Mouse (Mus musculus) left cerebral cortex, adult 2 months (tissue): ENCODE data around the gene Asb5. TPM values are rescaled to one million over a fixed set of nuclear protein-coding genes. Genes with fewer than 3 reads are reported as not detected.
A peak's percentile ranks its signal among the peaks of the same experiment; 100 is the strongest.
"Not testable (repeated sequence)": the region's sequence is repeated elsewhere in the genome, so short reads cannot be mapped to it uniquely, and the experiment has no call there.

Experiments used
- DNase-seq, 2 experiments: peaks; one replicate each; pipeline ENCODE4 v3.0.0; 2021 to 2022; ENCODE audit warnings: low spot score in 2 of 2, mixed read lengths in 1 of 2; ENCODE audit errors: extremely low spot score in 1 of 2
- H3K27ac ChIP-seq: fragments of 200-600 bp; 2 replicates; pipeline ENCODE4 v1.8.1; 2022
- H3K4me3 ChIP-seq: fragments of 200-600 bp; 2 replicates; pipeline ENCODE4 v1.8.1; 2022
- CTCF ChIP-seq: fragments of 200-600 bp; IDR thresholded peaks from 2 replicates; pipeline ENCODE4 v1.8.1; 2022; ENCODE audit warnings: antibody characterized with exemption, mild to moderate bottlenecking, moderate library complexity
- intact Hi-C: fragments of 180-260 bp; cut with DNase I; formaldehyde crosslinking; loops from one replicate; pipeline ENCODE4 v1.15.1; 2025
- total RNA-seq, 2 experiments: library from RNA; stranded (reverse); gene quantifications; 2 replicates each; pipeline ENCODE4 v1.2.3; 2021

Gene Asb5
- total RNA-seq, 2 experiments from 2014 or later, result 1.9 to 2.0 TPM

DNA sequence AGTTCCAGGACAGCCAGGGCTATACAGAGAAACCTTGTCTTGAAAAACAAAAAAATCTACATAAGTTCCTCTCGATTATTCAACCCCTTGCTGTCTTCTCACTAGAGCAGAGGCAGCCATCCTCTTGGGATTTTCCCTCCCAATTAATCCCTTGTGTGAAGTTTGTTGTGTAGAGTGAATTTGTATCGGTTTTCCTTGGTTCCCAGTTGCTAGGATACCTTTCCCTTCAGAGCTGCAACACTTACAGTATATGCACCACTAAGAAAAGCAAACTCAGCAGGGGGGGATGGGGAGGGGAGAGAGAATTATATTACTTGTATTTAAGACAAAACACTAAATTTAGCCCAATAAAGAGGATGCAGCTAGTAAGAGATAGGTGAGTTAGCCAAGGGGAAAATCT lies 66.7 kb downstream of the Asb5 start:
- intact Hi-C loops, result no loop called here
- TF ChIP-seq CTCF, result no peak
- DNase-seq, result no peak
- H3K27ac ChIP-seq, result no peak overlapping the region; the same call in 1 of the 2 replicates
- no peak overlapping the region for H3K4me3 ChIP-seq

DNA sequence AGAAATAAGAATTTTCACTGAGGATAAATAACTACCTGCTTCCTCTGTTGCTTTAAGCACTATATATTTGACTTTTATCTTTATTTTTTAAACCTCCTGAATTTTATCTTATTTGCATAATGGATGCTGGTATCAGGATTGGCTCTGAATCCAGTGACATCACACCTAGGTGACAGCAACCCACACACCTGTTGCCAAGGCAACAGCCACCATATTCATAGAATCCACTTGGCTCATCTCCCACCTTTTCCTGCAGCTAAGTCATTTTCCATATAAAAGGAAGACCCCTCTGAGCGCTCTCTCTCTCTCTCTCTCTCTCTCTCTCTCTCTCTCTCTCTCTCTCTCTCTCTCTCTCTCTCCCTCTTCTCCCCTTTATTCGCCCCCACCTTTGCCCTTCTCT lies 67.6 kb downstream of the Asb5 start:
- intact Hi-C loops, result no loop called here
- no peak for DNase-seq

DNA sequence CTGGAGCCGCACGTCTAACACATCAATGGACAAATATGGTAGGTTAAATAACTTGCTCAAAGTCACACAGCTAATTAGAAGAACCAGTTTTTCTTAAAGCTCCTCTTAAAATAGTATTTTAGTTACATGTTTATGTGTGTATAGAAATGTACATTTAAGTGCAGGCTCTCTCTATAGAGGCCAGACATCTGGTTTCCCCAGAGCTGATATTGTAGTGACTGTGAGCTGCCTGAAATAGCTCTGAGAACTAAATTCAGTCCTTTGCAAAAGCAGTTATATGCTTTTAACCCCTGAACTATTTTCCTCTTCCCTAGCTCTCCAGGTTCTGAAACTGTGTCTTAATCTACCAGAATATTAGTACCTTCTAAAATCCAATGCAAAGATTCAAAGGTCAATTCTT lies 68.0 kb downstream of the Asb5 start:
- DNase-seq, result no peak
- H3K27ac ChIP-seq, result peak overlapping the region; percentile 67
- intact Hi-C loops, result no loop called here
- H3K4me3 ChIP-seq, result no peak overlapping the region
- TF ChIP-seq CTCF, result no peak

More for the DNA sequence above, 67.6 kb downstream of the Asb5 start:
- peak overlapping the region; percentile 67 for H3K27ac ChIP-seq
- no peak for TF ChIP-seq CTCF
- no peak overlapping the region for H3K4me3 ChIP-seq

DNA sequence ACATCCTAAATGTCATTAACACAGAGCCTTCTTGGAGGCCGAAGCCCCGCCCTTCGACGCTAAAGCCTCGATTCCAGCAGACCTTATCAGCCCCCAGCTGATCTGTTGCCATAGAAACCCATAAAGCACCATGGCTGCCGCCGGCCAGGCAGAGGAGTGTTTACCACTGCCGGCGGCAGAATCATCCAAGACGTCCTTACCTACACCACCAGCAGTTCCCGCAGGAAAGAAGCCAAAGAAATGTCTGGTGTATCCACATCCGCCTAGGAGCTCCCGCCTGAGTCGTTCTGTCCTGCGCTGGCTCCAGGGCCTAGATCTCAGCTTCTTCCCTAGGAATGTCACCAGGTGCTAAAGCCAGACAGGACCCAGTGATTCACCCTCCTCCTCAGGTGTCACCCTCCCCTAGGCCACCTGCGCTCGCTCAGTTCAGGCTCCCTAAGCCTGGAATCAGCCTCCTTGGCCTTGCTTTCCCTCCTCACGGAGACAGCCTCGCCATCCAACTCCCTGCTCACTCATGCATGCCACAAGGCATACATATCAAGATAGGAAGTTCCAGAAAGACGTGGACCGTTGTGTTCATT lies 71.4 kb downstream of the Asb5 start, which contains the start of gene Spata4:
Spata4 (plus strand) TSS at position 111 of the 581 bp plus-strand sequence.
- intact Hi-C loops, result loop anchor here (2.0 kb wide), 1 partner anchor 72 kb away; the partner anchor contains the start of genes Asb5 and Spcs3
- no peak for TF ChIP-seq CTCF
- peak within 1 kb of the TSS; percentile 26 for H3K4me3 ChIP-seq
- peak; percentile 35 to 44 for DNase-seq
- H3K27ac ChIP-seq, result peak within 1 kb of the TSS; percentile 48

DNA sequence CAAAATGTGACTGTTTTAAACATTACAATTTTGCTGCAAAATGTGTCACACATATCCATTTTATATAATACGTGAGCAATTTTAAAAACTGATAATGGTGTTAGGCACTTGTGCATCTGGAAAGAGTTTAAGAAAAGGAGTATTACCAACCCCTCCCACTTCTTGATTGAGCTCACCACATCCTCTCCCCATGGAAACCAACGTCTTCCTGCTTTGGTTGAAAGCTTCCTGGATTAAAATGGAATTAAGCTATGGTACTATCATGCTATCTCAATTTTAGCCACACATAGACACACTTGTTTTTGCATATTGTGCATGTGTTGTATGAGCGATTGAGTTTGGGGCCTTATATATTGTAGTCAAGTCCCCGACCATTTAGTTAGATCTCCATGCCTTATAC lies 74.1 kb downstream of the Asb5 start:
- TF ChIP-seq CTCF, result no peak
- no peak overlapping the region for H3K27ac ChIP-seq
- H3K4me3 ChIP-seq, result no peak overlapping the region
- intact Hi-C loops, result no loop called here
- no peak for DNase-seq

DNA sequence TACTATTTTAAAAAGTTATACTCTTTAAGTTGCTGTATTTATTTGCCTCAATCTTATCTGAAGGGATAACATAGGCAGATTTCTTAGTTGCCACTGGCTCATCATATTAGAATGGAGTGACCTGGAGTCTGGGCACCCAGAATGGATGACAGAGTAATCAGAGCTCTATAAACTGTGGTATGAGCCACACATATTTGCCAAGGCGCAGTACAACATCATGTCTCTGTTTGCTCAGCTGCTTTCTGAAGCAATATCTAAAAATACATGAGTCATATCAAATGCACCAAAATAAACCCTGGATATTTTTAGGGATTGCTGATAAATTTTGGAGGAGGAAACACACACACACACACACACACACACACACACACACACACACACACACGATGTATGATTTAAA lies 80.0 kb downstream of the Asb5 start:
- TF ChIP-seq CTCF, result no peak
- intact Hi-C loops, result no loop called here
- DNase-seq, result no peak
- H3K27ac ChIP-seq, result no peak overlapping the region
- no peak overlapping the region for H3K4me3 ChIP-seq

DNA sequence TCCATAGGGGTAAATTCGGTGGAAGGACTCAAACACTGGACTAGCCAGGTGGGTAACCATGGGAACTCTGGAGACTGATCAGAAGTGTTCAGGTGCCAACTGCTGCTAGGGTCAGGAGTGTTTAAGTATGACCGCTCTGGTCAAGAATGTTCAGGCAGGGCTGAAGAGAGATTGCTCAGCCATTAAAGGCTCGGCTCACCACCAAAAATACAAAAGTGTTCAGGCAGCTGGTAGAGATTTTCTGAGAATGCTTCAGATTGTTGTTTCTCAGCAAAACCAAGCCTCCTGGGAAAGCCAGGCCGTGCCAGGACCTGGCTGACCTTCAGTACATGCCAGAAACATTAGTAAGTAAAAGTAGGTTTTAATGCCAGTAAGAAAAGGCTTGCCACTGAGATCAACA lies 80.9 kb downstream of the Asb5 start:
- intact Hi-C loops, result no loop called here
- DNase-seq, result no peak
- no peak overlapping the region for H3K27ac ChIP-seq
- no peak for TF ChIP-seq CTCF
- no peak overlapping the region for H3K4me3 ChIP-seq

DNA sequence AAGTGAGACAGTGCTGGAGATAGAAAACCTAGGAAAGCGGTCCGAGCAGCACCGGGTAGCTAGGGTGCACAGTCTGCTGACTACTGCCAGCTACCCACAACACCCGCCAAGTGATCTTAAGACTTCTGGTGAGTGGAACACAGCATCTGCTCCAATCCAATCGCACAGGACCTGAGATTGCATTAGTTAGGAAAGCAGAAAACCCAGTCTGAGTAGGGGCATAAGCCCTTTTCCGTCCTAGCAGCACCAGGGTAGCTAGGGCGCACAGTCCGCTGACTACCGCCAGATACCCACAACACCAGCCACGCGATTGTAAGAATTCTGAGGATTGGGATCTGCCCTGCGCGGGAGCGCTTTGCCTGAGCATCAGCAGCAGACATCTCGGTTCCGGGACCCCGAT lies 87.3 kb downstream of the Asb5 start:
- H3K27ac ChIP-seq, DNase-seq, intact Hi-C loops, H3K4me3 ChIP-seq: not testable (repeated sequence)

Other genes starting within 250 kb of the Asb5 start
- 10 to 100 TPM; 65.5 to 70.2 TPM for gene Spcs3, start 418 bp downstream of the Asb5 start, total RNA-seq
- gene Spata4, start 71.2 kb downstream of the Asb5 start, total RNA-seq, result not detected